Mouse (Mus musculus): ENCODE results near the gene Rab28. TPM values are rescaled to one million over a fixed set of nuclear protein-coding genes. Genes with fewer than 3 reads are reported as not detected.

Gene Rab28
- polyA plus RNA-seq (2016; fragmentation: Nextera tagmentation; extraction: Ambion mirVana): 82.1 and 89.5 TPM in 2 replicates

- ATAC-seq (ENCODE audit: insufficient number of reproducible peaks, insufficient read depth, low FRiP score, low TSS enrichment, low read depth): peak; percentile 92
Measured at GRCm38 (mm10) chr5:41708051-41708630, at the start of gene Rab28. Gene Rab28, minus strand, starts transcription at chr5:41708157.

GRCm38 (mm10) chr5:41757338-41757737 lies 49.4 kb upstream of the Rab28 start:
- no peak overlapping the region for H3K9ac ChIP-seq (replicated peaks)
- H3K4me2 ChIP-seq: no peak overlapping the region
- H3K9me3 ChIP-seq: no peaks in the 10 kb centered on the region
- no peak overlapping the region for H3K4me3 ChIP-seq (replicated peaks)
- ATAC-seq (ENCODE audit: insufficient number of reproducible peaks, insufficient read depth, low FRiP score, low TSS enrichment, low read depth): no peak
- peaks cover 13% of the 10 kb centered on the region; the same call in 1 of the 2 replicates for H3K4me1 ChIP-seq (replicated peaks)
- no peaks in the 10 kb centered on the region for H3K36me3 ChIP-seq
- H3K27ac ChIP-seq: no peak overlapping the region
- H3K27me3 ChIP-seq: peaks cover 96% of the 10 kb centered on the region
- WGBS: 3% methylated on average over 5 of the region's 5 CpGs

More at GRCm38 (mm10) chr5:41708051-41708630, at the start of gene Rab28:
- no peaks in the 10 kb centered on the region for H3K27me3 ChIP-seq
- H3K4me2 ChIP-seq: peak within 1 kb of the TSS; percentile 96
- H3K9ac ChIP-seq (replicated peaks): peak within 1 kb of the TSS; percentile 87
- H3K27ac ChIP-seq: peak within 1 kb of the TSS; percentile 86
- WGBS: under 1% methylated on average over 34 of the region's 34 CpGs
- 0 out of 2 replicates have a peak, but pooled peaks cover 7% of the 10 kb centered on the region for H3K4me1 ChIP-seq (replicated peaks)
- peak within 1 kb of the TSS; percentile 93 for H3K4me3 ChIP-seq (replicated peaks)
- no peaks in the 10 kb centered on the region for H3K9me3 ChIP-seq
- no peaks in the 10 kb centered on the region for H3K36me3 ChIP-seq

GRCm38 (mm10) chr5:41756396-41756795 lies 48.4 kb upstream of the Rab28 start:
- 3% methylated on average over 4 of the region's 4 CpGs for WGBS

GRCm38 (mm10) chr5:41755373-41755960 lies 47.5 kb upstream of the Rab28 start:
- Histone ChIP-seq H3K9me3 (no peaks in the 10 kb centered on the region), H3K4me1 (replicated peaks) (peaks cover 7% of the 10 kb centered on the region; the same call in 1 of the 2 replicates), H3K9ac (replicated peaks) (no peak overlapping the region), H3K36me3 (no peaks in the 10 kb centered on the region), H3K4me3 (replicated peaks) (no peak overlapping the region), H3K27ac (no peak overlapping the region), H3K27me3 (peaks cover 98% of the 10 kb centered on the region), H3K4me2 (peak overlapping the region; percentile 21; the same call in 1 of the 2 replicates)
- no peak for ATAC-seq (ENCODE audit: insufficient number of reproducible peaks, insufficient read depth, low FRiP score, low TSS enrichment, low read depth)
- 1% methylated on average over 23 of the region's 23 CpGs for WGBS

More at GRCm38 (mm10) chr5:41756396-41756795, 48.4 kb upstream of the Rab28 start:
- no peak overlapping the region for H3K27ac ChIP-seq
- no peaks in the 10 kb centered on the region for H3K9me3 ChIP-seq
- H3K4me2 ChIP-seq: no peak overlapping the region
- no peaks in the 10 kb centered on the region for H3K36me3 ChIP-seq
- no peak for ATAC-seq (ENCODE audit: insufficient number of reproducible peaks, insufficient read depth, low FRiP score, low TSS enrichment, low read depth)
- peaks cover 8% of the 10 kb centered on the region; the same call in 1 of the 2 replicates for H3K4me1 ChIP-seq (replicated peaks)
- no peak overlapping the region for H3K4me3 ChIP-seq (replicated peaks)
- H3K9ac ChIP-seq (replicated peaks): no peak overlapping the region
- peaks cover 96% of the 10 kb centered on the region for H3K27me3 ChIP-seq

- no peaks in the 10 kb centered on the region for H3K9me3 ChIP-seq
- no peak overlapping the region for H3K27ac ChIP-seq
- no peak overlapping the region for H3K9ac ChIP-seq (replicated peaks)
- H3K36me3 ChIP-seq: no peaks in the 10 kb centered on the region
- H3K4me3 ChIP-seq (replicated peaks): peak overlapping the region; percentile 6; the same call in 1 of the 2 replicates
- ATAC-seq (ENCODE audit: insufficient number of reproducible peaks, insufficient read depth, low FRiP score, low TSS enrichment, low read depth): no peak
- H3K4me1 ChIP-seq (replicated peaks): peaks cover 7% of the 10 kb centered on the region; the same call in 1 of the 2 replicates
- H3K27me3 ChIP-seq: peaks cover 98% of the 10 kb centered on the region
- under 1% methylated on average over 16 of the region's 16 CpGs for WGBS
- peak overlapping the region; percentile 26 for H3K4me2 ChIP-seq
Measured at GRCm38 (mm10) chr5:41754836-41755235, 46.9 kb upstream of the Rab28 start.

GRCm38 (mm10) chr5:41754226-41754775 lies 46.3 kb upstream of the Rab28 start:
- no peak for ATAC-seq (ENCODE audit: insufficient number of reproducible peaks, insufficient read depth, low FRiP score, low TSS enrichment, low read depth)
- Histone ChIP-seq H3K9me3 (no peaks in the 10 kb centered on the region), H3K4me1 (replicated peaks) (peaks cover 7% of the 10 kb centered on the region; the same call in 1 of the 2 replicates), H3K36me3 (no peaks in the 10 kb centered on the region), H3K27me3 (peaks cover 99% of the 10 kb centered on the region), H3K9ac (replicated peaks) (no peak overlapping the region), H3K27ac (no peak overlapping the region), H3K4me2 (peak overlapping the region; percentile 26; the same call in 1 of the 2 replicates), H3K4me3 (replicated peaks) (0 out of 2 replicates have a peak overlapping the region, but pooled peaks have one; percentile 6)
- WGBS: 1% methylated on average over 17 of the region's 17 CpGs

GRCm38 (mm10) chr5:41752721-41753120 lies 44.8 kb upstream of the Rab28 start:
- ATAC-seq (ENCODE audit: insufficient number of reproducible peaks, insufficient read depth, low FRiP score, low TSS enrichment, low read depth): no peak
- Histone ChIP-seq H3K4me1 (replicated peaks) (peaks cover 7% of the 10 kb centered on the region; the same call in 1 of the 2 replicates), H3K4me2 (no peak overlapping the region), H3K9ac (replicated peaks) (no peak overlapping the region), H3K4me3 (replicated peaks) (no peak overlapping the region), H3K36me3 (no peaks in the 10 kb centered on the region), H3K9me3 (no peaks in the 10 kb centered on the region), H3K27ac (no peak overlapping the region), H3K27me3 (peaks cover 99% of the 10 kb centered on the region)
- 27% methylated on average over 4 of the region's 4 CpGs for WGBS

GRCm38 (mm10) chr5:41744898-41745780 lies 37.2 kb upstream of the Rab28 start:
- H3K4me1 ChIP-seq (replicated peaks): 0 out of 2 replicates have a peak, but pooled peaks cover 8% of the 10 kb centered on the region
- H3K9ac ChIP-seq (replicated peaks): no peak overlapping the region
- peaks cover 96% of the 10 kb centered on the region for H3K27me3 ChIP-seq
- H3K4me2 ChIP-seq: no peak overlapping the region
- 2% methylated on average over 14 of the region's 15 CpGs for WGBS
- H3K36me3 ChIP-seq: no peaks in the 10 kb centered on the region
- H3K27ac ChIP-seq: no peak overlapping the region
- H3K9me3 ChIP-seq: no peaks in the 10 kb centered on the region
- H3K4me3 ChIP-seq (replicated peaks): no peak overlapping the region
- ATAC-seq (ENCODE audit: insufficient number of reproducible peaks, insufficient read depth, low FRiP score, low TSS enrichment, low read depth): peak; percentile 23; the same call in 1 of the 2 replicates

GRCm38 (mm10) chr5:41744234-41744633 lies 36.3 kb upstream of the Rab28 start:
- H3K27ac ChIP-seq: no peak overlapping the region
- no peak overlapping the region for H3K4me2 ChIP-seq
- H3K36me3 ChIP-seq: no peaks in the 10 kb centered on the region
- no peak overlapping the region for H3K4me3 ChIP-seq (replicated peaks)
- H3K4me1 ChIP-seq (replicated peaks): 0 out of 2 replicates have a peak, but pooled peaks cover 8% of the 10 kb centered on the region
- H3K9ac ChIP-seq (replicated peaks): no peak overlapping the region
- no peaks in the 10 kb centered on the region for H3K9me3 ChIP-seq
- 8% methylated on average over 7 of the region's 7 CpGs for WGBS
- ATAC-seq (ENCODE audit: insufficient number of reproducible peaks, insufficient read depth, low FRiP score, low TSS enrichment, low read depth): no peak
- H3K27me3 ChIP-seq: peaks cover 91% of the 10 kb centered on the region

- H3K4me1 ChIP-seq (replicated peaks): peaks cover 13% of the 10 kb centered on the region
- H3K27ac ChIP-seq: no peak overlapping the region
- no peak for ATAC-seq (ENCODE audit: insufficient number of reproducible peaks, insufficient read depth, low FRiP score, low TSS enrichment, low read depth)
- H3K36me3 ChIP-seq: no peaks in the 10 kb centered on the region
- H3K4me3 ChIP-seq (replicated peaks): no peak overlapping the region
- H3K4me2 ChIP-seq: no peak overlapping the region
- H3K9ac ChIP-seq (replicated peaks): no peak overlapping the region
- WGBS: 58% methylated on average over 6 of the region's 6 CpGs
- H3K9me3 ChIP-seq: no peaks in the 10 kb centered on the region
- H3K27me3 ChIP-seq: peaks cover 58% of the 10 kb centered on the region
Measured at GRCm38 (mm10) chr5:41738817-41739216, 30.9 kb upstream of the Rab28 start.
